ENCODE assay signal across 28 mouse cellular contexts in genomic region chr9:85538557-85538956, GRCm38 (mm10).
DNase-seq lines count a peak whose midpoint lies in the region; ATAC-seq and TF ChIP-seq lines count a peak whose summit lies in the region.
"Had no signal": no experiment of that assay in that cellular context is flagged by ENCODE, and none has a peak within 500 bp of the region (broad histone marks: within the 10 kb centered on the region; RNA-seq: fewer than 3 reads in every experiment).

No protein-coding gene starts in this region.

- no peak for TF ChIP-seq CTCF in heart, adult 2 months (IDR thresholded peaks at IDR 0.05)

- TF ChIP-seq POLR2A in heart, adult 2 months (IDR thresholded peaks at IDR 0.05; ENCODE audit: insufficient read depth, low read depth, low read length), result no peak

- H3K9ac ChIP-seq in heart, adult 2 months (ENCODE audit: low read depth, low read length), result no peak overlapping the region
- H3K9ac ChIP-seq: embryonic facial prominence, embryonic 13.5 days; forebrain, embryonic 12.5 days; forebrain, embryonic 15.5 days; heart, embryonic 12.5 days; heart, embryonic 15.5 days; hindbrain, embryonic 14.5 days had no signal

- no peaks in the 10 kb centered on the region for H3K79me2 ChIP-seq in heart, adult 2 months (replicated peaks; ENCODE audit: control insufficient read depth, insufficient read depth, low read length)

- no peak overlapping the region for H3K27ac ChIP-seq in heart, adult 2 months
- H3K27ac ChIP-seq: embryonic facial prominence, embryonic 10.5 days; embryonic facial prominence, embryonic 13.5 days; forebrain, embryonic 12.5 days; forebrain, embryonic 15.5 days; heart, embryonic 15.5 days; hindbrain, embryonic 14.5 days; hindbrain, postnatal 0 days had no signal

- ATAC-seq in common myeloid progenitor, adult 5-6 weeks (replicated peaks; ENCODE audit: low read depth, poor library complexity, severe bottlenecking), result peak; percentile 85
- peak; percentile 78 for ATAC-seq in megakaryocyte-erythroid progenitor cell, adult 5-6 weeks (replicated peaks; ENCODE audit: low FRiP score, low TSS enrichment, poor library complexity, severe bottlenecking)
- ATAC-seq: forebrain, embryonic 15.5 days; hindbrain, postnatal 0 days; inflammation-experienced regulatory T-cells, adult 6 months; Patski had no signal

- intact Hi-C loops in heart, adult 2 months (cut with DNase I), result no loop called here
- intact Hi-C loops in gastrocnemius, postnatal 14 days (cut with DNase I; ENCODE audit: low total_unique reads), result no loop called here

- WGBS in heart, adult 2 months, result 30% methylated on average over 3 of the region's 3 CpGs

- TF ChIP-seq EP300 in heart, adult 2 months (IDR thresholded peaks at IDR 0.05; ENCODE audit: insufficient read depth, low read depth, low read length), result no peak

- no peaks in the 10 kb centered on the region for H3K27me3 ChIP-seq in heart, adult 2 months (ENCODE audit: control insufficient read depth, insufficient read depth, low read length)
- H3K27me3 ChIP-seq: embryonic facial prominence, embryonic 13.5 days; forebrain, embryonic 12.5 days; forebrain, embryonic 15.5 days; heart, embryonic 12.5 days; heart, embryonic 15.5 days; Patski had no signal

- no peak overlapping the region for H3K4me3 ChIP-seq in heart, adult 2 months
- H3K4me3 ChIP-seq: embryonic facial prominence, embryonic 10.5 days; embryonic facial prominence, embryonic 13.5 days; erythroblast, embryonic 14.5 days; forebrain, embryonic 12.5 days; forebrain, embryonic 15.5 days; heart, embryonic 12.5 days; heart, embryonic 15.5 days had no signal

- H3K36me3 ChIP-seq in heart, adult 2 months (ENCODE audit: control insufficient read depth, insufficient read depth, low read length), result no peaks in the 10 kb centered on the region
- H3K36me3 ChIP-seq: embryonic facial prominence, embryonic 10.5 days; embryonic facial prominence, embryonic 13.5 days; forebrain, embryonic 12.5 days; forebrain, embryonic 15.5 days; heart, embryonic 12.5 days; heart, embryonic 15.5 days had no signal

- peak; percentile 66 for DNase-seq in heart, adult 11 months
- DNase-seq in heart, adult 2 months, result no peak
- peak; percentile 63 for DNase-seq in 416B (ENCODE audit: low read depth)
- DNase-seq in gastrocnemius, postnatal 14 days, result no peak
- DNase-seq in testis, postnatal 14 days (ENCODE audit: low spot score), result no peak
- DNase-seq: adrenal gland, adult 2 months; adrenal gland, postnatal 14 days; B cell, adult 2 months; cerebellum, adult 11 months; cerebellum, adult 2 months; cerebellum, adult 9-11 months; cerebellum, postnatal 25 days; embryo, embryonic 11 days; gastrocnemius, postnatal 36 days; heart, postnatal 36 days had no signal

- no peaks in the 10 kb centered on the region for H3K4me1 ChIP-seq in heart, adult 2 months (ENCODE audit: control insufficient read depth, insufficient read depth, low read length)
- H3K4me1 ChIP-seq: embryonic facial prominence, embryonic 10.5 days; embryonic facial prominence, embryonic 13.5 days; forebrain, embryonic 12.5 days; forebrain, embryonic 15.5 days; heart, embryonic 15.5 days had no signal

Comparison
In these comparisons a context has a peak if more than half of its experiments do, and no peak if none do; other contexts are left out.
1. DNase-seq: peak in heart, adult 11 months (single experiment) and 416B (single experiment); none in heart, adult 2 months (0 of 2), gastrocnemius, postnatal 14 days (single experiment) and testis, postnatal 14 days (single experiment).